Mouse (Mus musculus): ENCODE results near the gene Ksr1. TPM values are rescaled to one million over a fixed set of nuclear protein-coding genes. Genes with fewer than 3 reads are reported as not detected.
"Not testable (repeated sequence)": the region's sequence is repeated elsewhere in the genome, so short reads cannot be mapped to it uniquely, and the experiment has no call there.

Gene Ksr1
- polyA plus RNA-seq, 1 experiment from 2014 or later = 10.8 TPM

GRCm38 (mm10) chr11:78990096-78990495 lies 156.1 kb downstream of the Ksr1 start:
- ATAC-seq (ENCODE audit: low read depth) (no peak), DNase-seq (ENCODE audit: low spot score) (no peak)
- no peaks in the 10 kb centered on the region for H3K27me3 ChIP-seq (replicated peaks; ENCODE audit: control insufficient read depth, insufficient read depth, low read length)
- H3K4me3 ChIP-seq (ENCODE audit: low read depth, low read length) = no peak overlapping the region
- H3K27ac ChIP-seq (replicated peaks; ENCODE audit: low read depth, low read length) = no peak overlapping the region
- 88% methylated on average over 9 of the region's 9 CpGs for WGBS
- no peak overlapping the region for H3K9ac ChIP-seq (ENCODE audit: low read depth, low read length)
- H3K9me3 ChIP-seq (ENCODE audit: control insufficient read depth, low read length) = peaks cover 11% of the 10 kb centered on the region; the same call in 1 of the 2 replicates
- no peaks in the 10 kb centered on the region for H3K36me3 ChIP-seq (ENCODE audit: control insufficient read depth, insufficient read depth, low read length)
- H3K4me2 ChIP-seq (ENCODE audit: low read depth, low read length) = no peak overlapping the region
- H3K4me1 ChIP-seq (ENCODE audit: control insufficient read depth, insufficient read depth, low read length) = 0 out of 2 replicates have a peak, but pooled peaks cover 2% of the 10 kb centered on the region

GRCm38 (mm10) chr11:78989206-78989605 lies 157.0 kb downstream of the Ksr1 start:
- H3K4me3 ChIP-seq (ENCODE audit: low read depth, low read length); H3K9ac ChIP-seq (ENCODE audit: low read depth, low read length); H3K27me3 ChIP-seq (replicated peaks; ENCODE audit: control insufficient read depth, insufficient read depth, low read length); ATAC-seq (ENCODE audit: low read depth); H3K36me3 ChIP-seq (ENCODE audit: control insufficient read depth, insufficient read depth, low read length); H3K4me1 ChIP-seq (ENCODE audit: control insufficient read depth, insufficient read depth, low read length); H3K4me2 ChIP-seq (ENCODE audit: low read depth, low read length); DNase-seq (ENCODE audit: low spot score); H3K27ac ChIP-seq (replicated peaks; ENCODE audit: low read depth, low read length): not testable (repeated sequence)
- 91% methylated on average over 11 of the region's 11 CpGs for WGBS
- peaks cover 11% of the 10 kb centered on the region; the same call in 1 of the 2 replicates for H3K9me3 ChIP-seq (ENCODE audit: control insufficient read depth, low read length)

GRCm38 (mm10) chr11:78986311-78987002 lies 159.8 kb downstream of the Ksr1 start:
- no peaks in the 10 kb centered on the region for H3K27me3 ChIP-seq (replicated peaks; ENCODE audit: control insufficient read depth, insufficient read depth, low read length)
- H3K4me1 ChIP-seq (ENCODE audit: control insufficient read depth, insufficient read depth, low read length) = 0 out of 2 replicates have a peak, but pooled peaks cover 4% of the 10 kb centered on the region
- H3K27ac ChIP-seq (replicated peaks; ENCODE audit: low read depth, low read length) = no peak overlapping the region
- DNase-seq (ENCODE audit: low spot score) (no peak), ATAC-seq (ENCODE audit: low read depth) (no peak)
- 90% methylated on average over 10 of the region's 10 CpGs for WGBS
- no peak overlapping the region for H3K4me3 ChIP-seq (ENCODE audit: low read depth, low read length)
- no peak overlapping the region for H3K9ac ChIP-seq (ENCODE audit: low read depth, low read length)
- H3K9me3 ChIP-seq (ENCODE audit: control insufficient read depth, low read length) = peaks cover 7% of the 10 kb centered on the region; the same call in 1 of the 2 replicates
- no peak overlapping the region for H3K4me2 ChIP-seq (ENCODE audit: low read depth, low read length)
- no peaks in the 10 kb centered on the region for H3K36me3 ChIP-seq (ENCODE audit: control insufficient read depth, insufficient read depth, low read length)

GRCm38 (mm10) chr11:78985505-78985904 lies 160.7 kb downstream of the Ksr1 start:
- DNase-seq (ENCODE audit: low spot score) = no peak
- Histone ChIP-seq H3K9me3 (ENCODE audit: control insufficient read depth, low read length) (peaks cover 7% of the 10 kb centered on the region; the same call in 1 of the 2 replicates), H3K9ac (ENCODE audit: low read depth, low read length) (no peak overlapping the region), H3K4me1 (ENCODE audit: control insufficient read depth, insufficient read depth, low read length) (0 out of 2 replicates have a peak, but pooled peaks cover 4% of the 10 kb centered on the region), H3K4me2 (ENCODE audit: low read depth, low read length) (no peak overlapping the region), H3K36me3 (ENCODE audit: control insufficient read depth, insufficient read depth, low read length) (no peaks in the 10 kb centered on the region), H3K27ac (replicated peaks; ENCODE audit: low read depth, low read length) (no peak overlapping the region), H3K4me3 (ENCODE audit: low read depth, low read length) (no peak overlapping the region), H3K27me3 (replicated peaks; ENCODE audit: control insufficient read depth, insufficient read depth, low read length) (no peaks in the 10 kb centered on the region)
- no peak for ATAC-seq (ENCODE audit: low read depth)

GRCm38 (mm10) chr11:78984483-78985177 lies 161.6 kb downstream of the Ksr1 start, which contains the start of gene Lgals9:
Lgals9 (minus strand) TSS chr11:78984946.
- 0 out of 2 replicates have a peak, but pooled peaks cover 4% of the 10 kb centered on the region for H3K4me1 ChIP-seq (ENCODE audit: control insufficient read depth, insufficient read depth, low read length)
- no peaks in the 10 kb centered on the region for H3K27me3 ChIP-seq (replicated peaks; ENCODE audit: control insufficient read depth, insufficient read depth, low read length)
- peak; percentile 72 for ATAC-seq (ENCODE audit: low read depth)
- DNase-seq (ENCODE audit: low spot score) = peak; percentile 88
- H3K4me3 ChIP-seq (ENCODE audit: low read depth, low read length) = peak within 1 kb of the TSS; percentile 18
- no peaks in the 10 kb centered on the region for H3K36me3 ChIP-seq (ENCODE audit: control insufficient read depth, insufficient read depth, low read length)
- H3K4me2 ChIP-seq (ENCODE audit: low read depth, low read length) = peak within 1 kb of the TSS; percentile 42
- WGBS = 59% methylated on average over 10 of the region's 10 CpGs
- H3K9ac ChIP-seq (ENCODE audit: low read depth, low read length) = 0 out of 2 replicates have a peak within 1 kb of the TSS, but pooled peaks have one; percentile 20
- no peak within 1 kb of the TSS for H3K27ac ChIP-seq (replicated peaks; ENCODE audit: low read depth, low read length)
- no peaks in the 10 kb centered on the region for H3K9me3 ChIP-seq (ENCODE audit: control insufficient read depth, low read length)

GRCm38 (mm10) chr11:78983539-78983938 lies 162.7 kb downstream of the Ksr1 start:
- Histone ChIP-seq H3K36me3 (ENCODE audit: control insufficient read depth, insufficient read depth, low read length) (no peaks in the 10 kb centered on the region), H3K27ac (replicated peaks; ENCODE audit: low read depth, low read length) (no peak overlapping the region), H3K27me3 (replicated peaks; ENCODE audit: control insufficient read depth, insufficient read depth, low read length) (no peaks in the 10 kb centered on the region), H3K4me1 (ENCODE audit: control insufficient read depth, insufficient read depth, low read length) (0 out of 2 replicates have a peak, but pooled peaks cover 4% of the 10 kb centered on the region), H3K4me2 (ENCODE audit: low read depth, low read length) (0 out of 2 replicates have a peak overlapping the region, but pooled peaks have one; percentile 42), H3K9me3 (ENCODE audit: control insufficient read depth, low read length) (no peaks in the 10 kb centered on the region), H3K4me3 (ENCODE audit: low read depth, low read length) (no peak overlapping the region), H3K9ac (ENCODE audit: low read depth, low read length) (no peak overlapping the region)
- DNase-seq (ENCODE audit: low spot score) (no peak), ATAC-seq (ENCODE audit: low read depth) (no peak)
- WGBS = 88% methylated on average over 7 of the region's 7 CpGs

- Histone ChIP-seq H3K36me3 (ENCODE audit: control insufficient read depth, insufficient read depth, low read length) (no peaks in the 10 kb centered on the region), H3K4me1 (ENCODE audit: control insufficient read depth, insufficient read depth, low read length) (0 out of 2 replicates have a peak, but pooled peaks cover 4% of the 10 kb centered on the region), H3K4me3 (ENCODE audit: low read depth, low read length) (no peak overlapping the region), H3K4me2 (ENCODE audit: low read depth, low read length) (no peak overlapping the region), H3K27ac (replicated peaks; ENCODE audit: low read depth, low read length) (no peak overlapping the region), H3K27me3 (replicated peaks; ENCODE audit: control insufficient read depth, insufficient read depth, low read length) (no peaks in the 10 kb centered on the region), H3K9ac (ENCODE audit: low read depth, low read length) (no peak overlapping the region), H3K9me3 (ENCODE audit: control insufficient read depth, low read length) (no peaks in the 10 kb centered on the region)
- WGBS = 75% methylated on average over 12 of the region's 12 CpGs
- DNase-seq (ENCODE audit: low spot score) (no peak), ATAC-seq (ENCODE audit: low read depth) (no peak)
These were observed 163.5 kb downstream of the Ksr1 start for GRCm38 (mm10) chr11:78982513-78983291.

GRCm38 (mm10) chr11:78982042-78982441 lies 164.2 kb downstream of the Ksr1 start:
- H3K4me1 ChIP-seq (ENCODE audit: control insufficient read depth, insufficient read depth, low read length) = 0 out of 2 replicates have a peak, but pooled peaks cover 4% of the 10 kb centered on the region
- DNase-seq (ENCODE audit: low spot score) (no peak), ATAC-seq (ENCODE audit: low read depth) (no peak)
- H3K4me3 ChIP-seq (ENCODE audit: low read depth, low read length) = no peak overlapping the region
- no peaks in the 10 kb centered on the region for H3K9me3 ChIP-seq (ENCODE audit: control insufficient read depth, low read length)
- no peak overlapping the region for H3K27ac ChIP-seq (replicated peaks; ENCODE audit: low read depth, low read length)
- WGBS = 74% methylated on average over 2 of the region's 2 CpGs
- H3K9ac ChIP-seq (ENCODE audit: low read depth, low read length) = no peak overlapping the region
- H3K36me3 ChIP-seq (ENCODE audit: control insufficient read depth, insufficient read depth, low read length) = no peaks in the 10 kb centered on the region
- H3K27me3 ChIP-seq (replicated peaks; ENCODE audit: control insufficient read depth, insufficient read depth, low read length) = no peaks in the 10 kb centered on the region
- H3K4me2 ChIP-seq (ENCODE audit: low read depth, low read length) = no peak overlapping the region

All from embryonic facial prominence, embryonic 14.5 days (tissue).